8 mouse cellular contexts compared by ENCODE assay signal in the genomic region with DNA sequence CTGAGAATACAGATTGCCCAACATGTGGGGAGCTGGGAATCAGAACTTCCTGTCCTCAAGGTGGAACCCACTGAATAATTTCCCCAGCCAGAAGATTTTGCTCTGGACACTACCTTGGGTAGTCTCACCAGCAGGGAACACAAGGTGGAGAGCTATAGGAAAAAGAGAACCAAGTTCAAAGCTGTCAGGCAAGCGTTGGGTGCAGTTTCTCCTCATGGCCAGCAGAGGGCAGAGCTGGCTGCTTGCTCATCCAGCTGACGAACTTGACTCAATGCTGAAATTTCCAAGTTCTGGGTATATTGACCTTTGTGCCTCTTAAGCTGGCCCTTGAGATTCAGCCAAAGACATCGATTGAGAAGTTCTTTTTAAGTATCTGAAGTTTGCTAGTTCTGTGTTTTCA. TPM values are rescaled to one million over a fixed set of nuclear protein-coding genes. Genes with fewer than 3 reads are reported as not detected.
A peak's percentile ranks its signal among the peaks of the same experiment; 100 is the strongest.
DNase-seq lines count a peak whose midpoint lies in the region; ATAC-seq and TF ChIP-seq lines count a peak whose summit lies in the region.
"Had no signal": no experiment of that assay in that cellular context is flagged by ENCODE, and none has a peak within 500 bp of the region (broad histone marks: within the 10 kb centered on the region; RNA-seq: fewer than 3 reads in every experiment).

No protein-coding gene starts in this region.

- 6% methylated on average over 3 of the region's 3 CpGs for WGBS in kidney, adult 2 months
- WGBS in kidney, embryonic 14.5 days = 14% methylated on average over 3 of the region's 3 CpGs

- no peak overlapping the region for H3K4me2 ChIP-seq in kidney, embryonic 14.5 days (replicated peaks; ENCODE audit: low read depth, low read length)
- H3K4me2 ChIP-seq: midbrain, embryonic 12.5 days had no signal

- H3K4me3 ChIP-seq in kidney, adult 2 months (ENCODE audit: insufficient read depth, low read depth, low read length) = no peak overlapping the region
- no peak overlapping the region for H3K4me3 ChIP-seq in kidney, embryonic 14.5 days (ENCODE audit: low read length)
- no peak overlapping the region for H3K4me3 ChIP-seq in E14TG2a.4 (replicated peaks; ENCODE audit: low read length)
- H3K4me3 ChIP-seq: midbrain, embryonic 12.5 days had no signal

- no peaks in the 10 kb centered on the region for H3K27me3 ChIP-seq in kidney, adult 2 months (replicated peaks; ENCODE audit: control insufficient read depth, insufficient read depth, low read length)
- H3K27me3 ChIP-seq in kidney, embryonic 14.5 days (ENCODE audit: control insufficient read depth, insufficient read depth, low read length) = peaks cover 13% of the 10 kb centered on the region
- H3K27me3 ChIP-seq in E14TG2a.4 (ENCODE audit: insufficient read depth, low read length) = peaks cover 44% of the 10 kb centered on the region

- no peak overlapping the region for H3K9ac ChIP-seq in kidney, embryonic 14.5 days (ENCODE audit: low read depth, low read length)
- H3K9ac ChIP-seq: midbrain, embryonic 12.5 days had no signal

- no peak for TF ChIP-seq POLR2A in kidney, adult 2 months (IDR thresholded peaks at IDR 0.05; ENCODE audit: low read depth, low read length)

- no peak overlapping the region for H3K27ac ChIP-seq in kidney, adult 2 months (ENCODE audit: insufficient read depth, low read depth, low read length)
- no peak overlapping the region for H3K27ac ChIP-seq in kidney, embryonic 14.5 days (ENCODE audit: low read depth, low read length)
- H3K27ac ChIP-seq: midbrain, embryonic 12.5 days had no signal

- no peaks in the 10 kb centered on the region for H3K4me1 ChIP-seq in kidney, adult 2 months (ENCODE audit: control insufficient read depth, insufficient read depth, low read length)
- H3K4me1 ChIP-seq in kidney, embryonic 14.5 days (ENCODE audit: control insufficient read depth, insufficient read depth, low read length) = no peaks in the 10 kb centered on the region
- peaks cover 32% of the 10 kb centered on the region for H3K4me1 ChIP-seq in E14TG2a.4 (replicated peaks; ENCODE audit: low read depth, low read length)

- peak; percentile 85 for TF ChIP-seq CTCF in kidney, adult 2 months (conservative IDR thresholded peaks at IDR 0.05; ENCODE audit: insufficient read depth, insufficient read length, low read depth, low read length)
- peak; percentile 92 for TF ChIP-seq CTCF in E14TG2a.4 (conservative IDR thresholded peaks at IDR 0.05; ENCODE audit: low read length)

- peak; percentile 27 for DNase-seq in kidney, adult 2 months
- peak; percentile 63 for DNase-seq in adrenal gland, postnatal 10 days
- peak; percentile 47 for DNase-seq in embryo, embryonic 11.5 days (ENCODE audit: low read depth, low spot score)
- peak; percentile 49 to 56 for DNase-seq in layer of hippocampus, postnatal 36 days
- peak; percentile 30 for DNase-seq in retina, adult 2 months (ENCODE audit: low read depth, low spot score)

- no peak; the same call in 1 of the 2 replicates for ATAC-seq in kidney, embryonic 14.5 days (ENCODE audit: low FRiP score, low TSS enrichment)

- H3K9me3 ChIP-seq in kidney, embryonic 14.5 days (ENCODE audit: control insufficient read depth, low read length) = no peaks in the 10 kb centered on the region
- H3K9me3 ChIP-seq in E14TG2a.4 (ENCODE audit: low read length) = no peaks in the 10 kb centered on the region
- H3K9me3 ChIP-seq: midbrain, embryonic 12.5 days had no signal

- H3K36me3 ChIP-seq in kidney, adult 2 months (ENCODE audit: control insufficient read depth, insufficient read depth, low read length) = no peaks in the 10 kb centered on the region
- H3K36me3 ChIP-seq in kidney, embryonic 14.5 days (ENCODE audit: control insufficient read depth, insufficient read depth, low read length) = no peaks in the 10 kb centered on the region
- H3K36me3 ChIP-seq in E14TG2a.4 (ENCODE audit: insufficient read depth, low read length) = no peaks in the 10 kb centered on the region
- H3K36me3 ChIP-seq: midbrain, embryonic 12.5 days had no signal

RNA-seq across cellular contexts. Expression of a gene that starts 18.7 kb away (rescaled TPM):
- 0.05 and 0.17 TPM in 2 replicates for polyA plus RNA-seq in kidney, adult 2 months (2012; rRNA removed)
- polyA plus RNA-seq in kidney, embryonic 14.5 days (2014; fragmentation: Nextera tagmentation; extraction: Ambion mirVana) = 0.81 and 0.95 TPM in 2 replicates
- total RNA-seq in adrenal gland, postnatal 10 days (2021) = 1 to 10 TPM; 3.1 to 3.3 TPM
- 100 to 1,000 TPM; 133 to 153 TPM for total RNA-seq in layer of hippocampus, postnatal 36 days (2021)

RNA-seq across cellular contexts. Expression of a gene that starts 59.2 kb away (rescaled TPM):
- polyA plus RNA-seq in kidney, adult 2 months (2012; rRNA removed) = 2.3 and 3.2 TPM in 2 replicates
- polyA plus RNA-seq in kidney, embryonic 14.5 days (2014; fragmentation: Nextera tagmentation; extraction: Ambion mirVana) = 16.2 and 22.7 TPM in 2 replicates
- total RNA-seq in adrenal gland, postnatal 10 days (2021) = 10 to 100 TPM; 15.4 to 25.7 TPM
- 10 to 100 TPM; 26.9 to 30.4 TPM for total RNA-seq in layer of hippocampus, postnatal 36 days (2021)

Comparison
In these comparisons a context has a peak if more than half of its experiments do, and no peak if none do; other contexts are left out.
1. RNA of a gene that starts 18.7 kb away (total RNA-seq): 133 to 153 TPM in layer of hippocampus, postnatal 36 days; 3.1 to 3.3 TPM in adrenal gland, postnatal 10 days; every median in the first group is over 10 times any median in the second.
2. Peak in every context shown above with its lines, with median percentiles within 50 percentile points of each other: DNase-seq.